Mouse (Mus musculus) ES-E14 (cell line): ENCODE measurements around the gene Mark1. TPM values are rescaled to one million over a fixed set of nuclear protein-coding genes. Genes with fewer than 3 reads are reported as not detected.

Experiments used
- DNase-seq: peaks from one replicate; pipeline ENCODE4 v3.0.0-alpha.2; 2013; ENCODE audit warnings: low read depth, low spot score
- H3K27ac ChIP-seq: 2 replicates; pipeline ENCODE4 v1.5.1; 2012; ENCODE audit warnings: low read depth, mild to moderate bottlenecking, low read length, moderate library complexity, mixed read lengths; ENCODE audit not compliant: poor library complexity, insufficient read depth, severe bottlenecking
- H3K36me3 ChIP-seq: 2 replicates; pipeline ENCODE4 v1.6.1; 2012; ENCODE audit warnings: mild to moderate bottlenecking, low read length, moderate library complexity, mixed read lengths; ENCODE audit not compliant: control insufficient read depth, poor library complexity, insufficient read depth, severe bottlenecking
- H3K4me1 ChIP-seq, 2 experiments: fragments of 150-350 bp in 1 of 2; sonication (generic) in 1 of 2; 2 replicates each; pipeline ENCODE4 v1.6.1; 2012; ENCODE audit warnings: low read length in 2 of 2, mild to moderate bottlenecking in 1 of 2, mixed read lengths in 1 of 2; ENCODE audit not compliant: control insufficient read depth in 2 of 2, insufficient read depth in 2 of 2, poor library complexity in 1 of 2
- H3K4me3 ChIP-seq, 2 experiments: fragments of 150-350 bp in 1 of 2; sonication (generic) in 1 of 2; 2 replicates each; pipeline ENCODE4 v1.5.1; 2012; ENCODE audit warnings: low read length in 2 of 2, low read depth in 1 of 2, mild to moderate bottlenecking in 1 of 2, mixed read lengths in 1 of 2; ENCODE audit not compliant: insufficient read depth in 1 of 2, poor library complexity in 1 of 2, severe bottlenecking in 1 of 2
- H3K9ac ChIP-seq: 2 replicates; pipeline ENCODE4 v1.6.1; 2012; ENCODE audit warnings: low read depth, mild to moderate bottlenecking, low read length, mixed read lengths; ENCODE audit not compliant: poor library complexity, insufficient read depth, severe bottlenecking
- H3K9me3 ChIP-seq: fragments of 150-350 bp; sonication (generic); 2 replicates; pipeline ENCODE4 v1.6.1; 2012; ENCODE audit warnings: low read depth, mild to moderate bottlenecking, low read length; ENCODE audit not compliant: control insufficient read depth, insufficient read depth
- CHD2 ChIP-seq: IDR thresholded peaks from 2 replicates; pipeline ENCODE4 v1.6.1; 2014; ENCODE audit warnings: mild to moderate bottlenecking, low read depth, low read length, inconsistent platforms
- HCFC1 ChIP-seq: IDR thresholded peaks from 2 replicates; pipeline ENCODE4 v1.6.1; 2012; ENCODE audit warnings: low read length, inconsistent platforms, borderline replicate concordance; ENCODE audit not compliant: insufficient read depth
- MAFK ChIP-seq: IDR thresholded peaks from 2 replicates; pipeline ENCODE4 v1.6.1; 2014; ENCODE audit warnings: mild to moderate bottlenecking, low read depth, low read length, inconsistent platforms; ENCODE audit not compliant: insufficient read depth
- ZC3H11A ChIP-seq: IDR thresholded peaks from 2 replicates; pipeline ENCODE4 v1.6.1; 2012; ENCODE audit warnings: low read depth, mild to moderate bottlenecking, inconsistent platforms, low read length, borderline replicate concordance
- ZNF384 ChIP-seq: IDR thresholded peaks from 2 replicates; pipeline ENCODE4 v1.6.1; 2012; ENCODE audit warnings: low read depth, low read length, inconsistent platforms
- in situ Hi-C, 2 experiments: fragments of 600-800 bp; cut with MboI; formaldehyde crosslinking; loops; one replicate each; pipeline ENCODE4 v1.15.1; 2025; ENCODE audit warnings: low sequenced_read_pairs in 2 of 2, inconsistent platforms in 1 of 2; ENCODE audit not compliant: unreplicated experiment in 2 of 2
- total RNA-seq: library from RNA; depleted of rRNA; stranded (reverse); fragments of 300-350 nt; gene quantifications from 2 replicates; pipeline ENCODE4 v1.2.3, GENCODE M21; 2012

Mark1 gene
- total RNA-seq, 1 experiment = 3.6 TPM

DNA sequence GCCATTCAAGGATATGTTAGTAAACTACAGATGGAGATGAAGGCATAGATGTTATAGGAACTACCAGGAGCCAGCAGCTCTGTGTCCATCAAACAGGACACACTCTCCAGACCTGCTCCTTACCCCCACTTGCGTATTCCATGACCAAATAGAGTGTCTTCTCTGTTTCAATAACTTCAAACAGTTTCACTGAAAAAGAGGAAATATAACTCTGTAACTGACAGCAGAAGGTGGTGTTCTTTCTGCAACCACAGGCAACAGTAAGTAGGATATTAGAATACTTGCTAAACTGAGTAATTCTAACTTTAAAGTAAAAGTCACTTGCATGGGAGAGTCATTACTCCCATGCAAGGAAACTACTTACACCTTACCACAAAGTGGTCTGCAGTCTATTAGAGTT, 71.5 kb downstream of the Mark1 start:
- in situ Hi-C loops = no loop called here
- Histone ChIP-seq H3K27ac (no peak overlapping the region), H3K36me3 (no peaks in the 10 kb centered on the region), H3K9ac (no peak overlapping the region), H3K4me1 (no peaks in the 10 kb centered on the region), H3K4me3 (no peak overlapping the region), H3K9me3 (no peaks in the 10 kb centered on the region)
- DNase-seq = no peak
- TF ChIP-seq MAFK = no peak
- no peak for TF ChIP-seq CHD2
- no peak for TF ChIP-seq ZC3H11A
- no peak for TF ChIP-seq HCFC1
- TF ChIP-seq ZNF384 = no peak

DNA sequence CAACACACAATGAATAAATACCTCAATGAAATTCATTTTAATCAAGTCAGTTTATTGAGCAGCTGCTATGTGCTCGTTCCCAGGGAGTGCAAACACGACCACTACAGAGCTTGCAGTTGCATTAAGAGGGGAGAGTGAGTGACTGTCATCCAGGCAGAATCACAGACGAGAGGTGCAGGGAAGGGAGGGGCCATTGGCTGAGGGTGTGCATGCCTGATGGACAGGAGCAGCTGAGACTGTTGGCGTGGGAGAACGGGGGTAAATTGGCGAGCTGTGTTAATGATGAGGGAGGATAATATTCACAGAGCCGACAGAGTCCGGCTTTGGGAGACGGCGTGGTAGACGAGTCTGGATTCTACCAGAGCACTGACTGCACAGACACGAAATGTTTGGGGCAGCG, 76.5 kb downstream of the Mark1 start:
- H3K4me1 ChIP-seq = no peaks in the 10 kb centered on the region
- no peak overlapping the region for H3K27ac ChIP-seq
- H3K4me3 ChIP-seq = no peak overlapping the region
- TF ChIP-seq MAFK = no peak
- TF ChIP-seq ZC3H11A = no peak
- TF ChIP-seq HCFC1 = no peak
- TF ChIP-seq CHD2 = no peak
- in situ Hi-C loops = no loop called here
- no peaks in the 10 kb centered on the region for H3K36me3 ChIP-seq
- H3K9ac ChIP-seq = no peak overlapping the region
- H3K9me3 ChIP-seq = no peaks in the 10 kb centered on the region
- DNase-seq = no peak

DNA sequence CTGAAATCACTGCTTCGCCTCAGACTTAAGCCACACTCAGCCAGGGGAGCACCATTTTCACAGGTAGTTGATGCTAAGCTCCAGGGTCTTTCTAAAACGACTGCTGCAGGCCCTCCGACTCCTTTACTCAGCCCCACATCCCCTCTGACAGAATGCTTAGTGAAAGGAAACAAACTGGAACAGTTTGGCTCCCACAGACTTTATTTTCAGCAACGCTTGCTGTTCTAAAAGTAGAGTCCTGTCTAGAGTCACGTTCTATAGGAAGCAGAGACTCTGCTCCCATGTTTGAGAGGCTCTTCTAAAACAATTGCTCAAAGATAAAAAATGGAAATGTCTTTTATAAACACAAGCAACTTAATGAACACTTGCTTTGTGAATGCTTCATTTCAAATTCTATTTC, 79.3 kb downstream of the Mark1 start:
- no peak overlapping the region for H3K9ac ChIP-seq
- no peak for DNase-seq

DNA sequence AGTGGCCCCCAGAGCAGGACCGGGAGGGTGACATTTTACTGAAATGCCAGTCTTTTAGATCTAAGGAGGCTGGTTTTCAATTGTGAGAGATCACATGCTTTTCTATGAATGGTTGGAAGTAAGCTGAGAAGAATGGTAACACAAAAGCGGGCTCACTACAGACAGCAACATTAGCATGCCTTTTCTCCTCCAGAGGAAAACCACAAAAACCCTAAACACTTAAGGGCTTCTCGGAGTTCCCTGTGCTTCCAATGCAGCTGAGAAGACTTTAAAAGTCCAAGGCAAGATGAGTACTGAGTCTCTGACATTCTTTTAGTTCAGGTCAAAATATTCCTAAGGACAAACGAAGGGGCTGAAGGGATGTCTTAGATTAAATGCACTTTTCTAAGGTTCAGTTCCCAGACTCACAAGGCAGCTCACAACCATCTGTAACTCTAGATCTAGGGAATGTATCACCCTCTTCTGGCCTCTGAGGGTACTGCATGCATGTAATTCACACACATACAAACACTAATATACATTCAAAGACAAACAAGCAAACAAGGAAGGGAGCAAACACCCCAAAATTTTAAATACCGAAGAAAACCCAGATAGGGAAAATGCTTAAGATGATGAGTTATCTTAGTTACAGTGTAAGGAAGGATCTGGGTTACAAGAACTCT, 81.0 kb downstream of the Mark1 start:
- Histone ChIP-seq H3K9ac (no peak overlapping the region), H3K4me3 (no peak overlapping the region), H3K4me1 (no peaks in the 10 kb centered on the region; a peak in 1 of 4 replicates), H3K36me3 (no peaks in the 10 kb centered on the region), H3K27ac (no peak overlapping the region), H3K9me3 (no peaks in the 10 kb centered on the region)
- TF ChIP-seq ZC3H11A = 0 out of 2 replicates have a peak, but pooled peaks have one; percentile 9
- no peak for TF ChIP-seq MAFK
- in situ Hi-C loops = no loop called here
- DNase-seq = peak; percentile 71

More for the DNA sequence above, 79.3 kb downstream of the Mark1 start:
- no peaks in the 10 kb centered on the region for H3K9me3 ChIP-seq
- no peaks in the 10 kb centered on the region; a peak in 1 of 4 replicates for H3K4me1 ChIP-seq
- in situ Hi-C loops = no loop called here
- H3K27ac ChIP-seq = no peak overlapping the region
- H3K4me3 ChIP-seq = no peak overlapping the region
- H3K36me3 ChIP-seq = no peaks in the 10 kb centered on the region
- no peak for TF ChIP-seq HCFC1
- no peak for TF ChIP-seq ZC3H11A
- no peak for TF ChIP-seq ZNF384
- no peak for TF ChIP-seq MAFK
- no peak for TF ChIP-seq CHD2

DNA sequence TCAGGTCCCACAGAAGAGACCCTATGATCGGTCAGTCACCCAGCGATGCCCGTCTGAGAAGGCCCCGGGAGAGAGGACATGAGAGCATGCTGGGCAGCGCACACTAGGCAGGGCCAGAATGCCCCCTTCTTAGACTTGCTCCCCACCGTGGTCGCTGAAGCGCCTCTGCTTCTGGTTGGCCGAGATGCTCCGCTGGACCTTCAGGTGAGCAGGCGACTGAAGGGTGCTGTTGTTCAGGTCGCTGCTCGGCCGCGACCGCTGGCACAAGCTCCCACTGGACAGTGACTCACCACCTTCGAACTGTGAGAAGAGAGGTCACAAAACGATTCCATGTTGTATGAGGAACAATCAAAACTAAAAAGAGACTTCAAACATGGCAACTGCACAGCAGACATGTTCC, 87.0 kb downstream of the Mark1 start:
- Histone ChIP-seq H3K36me3 (no peaks in the 10 kb centered on the region; the same call in 1 of the 2 replicates), H3K4me1 (no peaks in the 10 kb centered on the region; a peak in 1 of 4 replicates), H3K4me3 (no peak overlapping the region), H3K9ac (no peak overlapping the region), H3K27ac (no peak overlapping the region), H3K9me3 (no peaks in the 10 kb centered on the region)
- in situ Hi-C loops = no loop called here
- no peak for TF ChIP-seq CHD2
- TF ChIP-seq MAFK = no peak
- no peak for DNase-seq
